Mouse (Mus musculus): ENCODE results near the gene 1700001C19Rik. TPM values are rescaled to one million over a fixed set of nuclear protein-coding genes. Genes with fewer than 3 reads are reported as not detected.

The 1700001C19Rik gene
- polyA plus RNA-seq, 1 experiment from 2014 or later = not detected

DNA sequence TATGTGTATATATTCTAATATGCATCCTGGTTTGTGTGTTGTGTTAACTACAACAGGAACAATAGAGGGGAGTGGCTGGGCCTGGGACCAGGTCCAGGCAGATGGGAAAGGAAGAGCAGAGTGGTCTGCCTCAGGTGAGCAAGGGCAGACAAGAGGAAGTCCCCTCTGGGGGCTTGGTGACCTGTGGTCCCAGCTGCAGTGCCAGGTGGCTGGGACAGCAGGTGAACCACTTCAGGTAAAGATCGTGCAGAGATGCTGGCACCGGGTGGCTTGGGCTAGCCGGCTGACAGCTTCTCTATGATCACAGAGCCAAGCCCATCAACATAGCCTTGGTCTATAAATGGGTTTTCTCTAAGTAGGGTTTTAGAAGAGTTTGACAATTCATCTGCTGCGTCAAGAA lies 32.9 kb upstream of the 1700001C19Rik start:
- WGBS = 90% methylated on average over 4 of the region's 4 CpGs
- peaks cover 49% of the 10 kb centered on the region for H3K4me1 ChIP-seq
- H3K27me3 ChIP-seq (replicated peaks; ENCODE audit: low read depth, poor library complexity, severe bottlenecking) = peaks cover 66% of the 10 kb centered on the region
- no peaks in the 10 kb centered on the region; the same call in 1 of the 2 replicates for H3K36me3 ChIP-seq (replicated peaks)
- H3K9me3 ChIP-seq = no peaks in the 10 kb centered on the region
- no peak for DNase-seq (ENCODE audit: low spot score)
- H3K4me3 ChIP-seq = no peak overlapping the region
- H3K27ac ChIP-seq (replicated peaks) = no peak overlapping the region

DNA sequence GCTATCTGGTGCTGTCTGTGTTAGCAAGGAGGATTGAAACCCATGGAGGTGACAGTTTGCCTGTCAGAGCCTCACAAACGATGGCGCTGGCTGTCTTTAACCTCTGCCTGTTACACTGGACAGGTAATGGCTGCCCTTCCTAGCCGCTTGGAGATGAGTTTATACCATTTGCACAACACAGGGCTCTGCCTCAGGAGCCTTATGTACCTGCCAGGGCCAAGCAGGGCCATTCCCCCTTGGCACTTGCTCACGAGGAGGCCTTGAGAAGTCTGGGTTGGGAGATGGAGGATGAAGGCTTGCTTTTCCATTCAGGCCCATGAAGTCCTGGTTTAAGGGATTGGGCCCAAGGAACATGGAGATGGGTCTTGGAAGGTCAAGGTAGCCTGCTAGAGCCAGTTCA lies 32.5 kb upstream of the 1700001C19Rik start:
- Histone ChIP-seq H3K27me3 (replicated peaks; ENCODE audit: low read depth, poor library complexity, severe bottlenecking) (peaks cover 71% of the 10 kb centered on the region), H3K4me1 (peaks cover 54% of the 10 kb centered on the region)
- 80% methylated on average over 4 of the region's 4 CpGs for WGBS

DNA sequence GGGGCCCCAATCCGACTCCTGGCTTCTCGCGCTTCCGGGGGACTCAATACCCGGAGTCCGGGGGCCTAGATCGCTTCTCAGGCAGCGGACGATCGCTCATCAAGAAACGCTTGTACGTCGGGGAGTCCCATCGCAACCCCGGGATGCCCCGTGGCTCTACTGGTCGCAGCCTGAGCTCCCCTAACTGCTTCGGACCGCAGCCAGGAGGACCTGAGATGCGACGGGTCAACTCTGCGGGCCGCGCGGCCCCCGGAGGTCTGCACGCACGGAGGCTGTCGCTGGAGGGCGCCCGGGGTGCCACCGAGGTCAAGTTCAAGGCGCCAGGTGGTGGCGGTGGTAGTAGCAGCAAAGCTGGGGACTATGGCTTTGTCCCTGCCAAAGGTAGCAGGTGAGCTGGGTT lies 31.3 kb upstream of the 1700001C19Rik start:
- Histone ChIP-seq H3K4me3 (peak overlapping the region; percentile 49), H3K9me3 (no peaks in the 10 kb centered on the region), H3K27me3 (replicated peaks; ENCODE audit: low read depth, poor library complexity, severe bottlenecking) (peaks cover 83% of the 10 kb centered on the region), H3K36me3 (replicated peaks) (no peaks in the 10 kb centered on the region; the same call in 1 of the 2 replicates), H3K27ac (replicated peaks) (peak overlapping the region; percentile 54), H3K4me1 (peaks cover 61% of the 10 kb centered on the region)
- peak; percentile 51 for DNase-seq (ENCODE audit: low spot score)
- 9% methylated on average over 34 of the region's 34 CpGs for WGBS

More for the DNA sequence above, 32.5 kb upstream of the 1700001C19Rik start:
- H3K27ac ChIP-seq (replicated peaks) = no peak overlapping the region
- no peak overlapping the region for H3K4me3 ChIP-seq
- no peaks in the 10 kb centered on the region for H3K9me3 ChIP-seq
- H3K36me3 ChIP-seq (replicated peaks) = no peaks in the 10 kb centered on the region; the same call in 1 of the 2 replicates
- no peak for DNase-seq (ENCODE audit: low spot score)

DNA sequence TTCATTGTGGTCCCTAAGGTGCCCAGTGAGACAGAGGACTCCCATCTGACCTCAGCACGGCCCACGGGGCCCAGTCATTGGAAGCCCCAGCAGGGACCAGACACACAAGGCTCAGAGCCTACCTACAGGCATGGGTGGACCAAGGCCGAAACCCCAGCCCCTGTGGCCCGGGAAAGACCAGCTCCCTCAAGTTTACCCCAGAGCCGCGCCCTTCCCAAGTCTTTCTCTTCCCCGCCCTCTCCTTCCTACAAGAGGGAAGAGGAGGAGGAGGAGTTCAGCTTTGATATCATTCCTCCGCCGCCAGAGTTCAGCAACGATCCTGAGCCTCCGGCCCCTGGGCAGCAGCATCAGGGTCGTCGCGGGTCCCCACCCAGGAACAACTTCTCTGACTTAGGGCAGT lies 30.9 kb upstream of the 1700001C19Rik start:
- H3K36me3 ChIP-seq (replicated peaks) = no peaks in the 10 kb centered on the region; the same call in 1 of the 2 replicates
- H3K27ac ChIP-seq (replicated peaks) = peak overlapping the region; percentile 54
- H3K4me3 ChIP-seq = peak overlapping the region; percentile 49
- no peaks in the 10 kb centered on the region for H3K9me3 ChIP-seq
- no peak for DNase-seq (ENCODE audit: low spot score)
- peaks cover 81% of the 10 kb centered on the region for H3K27me3 ChIP-seq (replicated peaks; ENCODE audit: low read depth, poor library complexity, severe bottlenecking)
- 15% methylated on average over 14 of the region's 14 CpGs for WGBS
- peaks cover 57% of the 10 kb centered on the region for H3K4me1 ChIP-seq

DNA sequence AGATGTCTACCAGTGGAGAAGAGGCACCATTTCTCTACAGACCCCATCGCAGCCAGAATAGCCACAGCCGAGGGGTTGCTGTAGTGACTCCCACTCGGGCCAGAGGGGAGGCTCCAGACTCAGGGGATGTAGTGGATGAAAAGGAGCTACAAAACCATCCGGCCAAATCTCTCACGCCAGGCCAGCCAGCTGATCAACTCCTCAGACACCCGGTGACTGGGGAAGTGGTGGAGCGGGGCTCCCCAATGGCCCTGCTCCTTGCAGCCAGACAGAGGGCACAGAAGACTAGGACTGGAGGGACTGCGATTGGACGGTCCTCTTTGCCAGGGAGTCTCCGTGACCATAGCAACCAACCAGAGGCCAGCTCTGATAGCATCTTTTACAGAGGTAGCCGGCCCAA lies 30.5 kb upstream of the 1700001C19Rik start:
- H3K9me3 ChIP-seq = no peaks in the 10 kb centered on the region
- H3K4me3 ChIP-seq = peak overlapping the region; percentile 49; the same call in 1 of the 2 replicates
- no peak overlapping the region for H3K27ac ChIP-seq (replicated peaks)
- DNase-seq (ENCODE audit: low spot score) = no peak
- 57% methylated on average over 11 of the region's 11 CpGs for WGBS
- no peaks in the 10 kb centered on the region; the same call in 1 of the 2 replicates for H3K36me3 ChIP-seq (replicated peaks)
- peaks cover 80% of the 10 kb centered on the region for H3K27me3 ChIP-seq (replicated peaks; ENCODE audit: low read depth, poor library complexity, severe bottlenecking)
- peaks cover 59% of the 10 kb centered on the region for H3K4me1 ChIP-seq

DNA sequence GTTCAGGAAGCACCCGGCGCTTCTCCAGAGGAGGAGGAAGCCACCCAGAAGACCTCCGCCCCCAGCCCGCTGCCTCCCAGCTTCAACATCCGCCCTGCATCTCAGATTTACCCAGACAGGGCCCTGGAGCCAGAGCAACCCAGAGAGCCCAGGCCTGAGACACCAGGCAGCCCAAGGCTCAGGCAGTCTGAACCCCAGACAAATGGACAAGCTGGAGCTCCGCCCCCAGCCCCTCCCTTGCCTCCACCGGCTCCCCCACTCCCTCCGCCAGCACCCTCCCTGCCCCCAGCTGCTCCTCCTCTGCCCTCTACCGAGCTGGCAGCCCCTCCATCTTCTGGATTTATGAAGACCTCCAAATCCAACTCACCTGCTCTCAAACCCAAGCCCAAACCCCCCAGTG lies 29.1 kb upstream of the 1700001C19Rik start:
- Histone ChIP-seq H3K36me3 (replicated peaks) (no peaks in the 10 kb centered on the region; the same call in 1 of the 2 replicates), H3K27ac (replicated peaks) (no peak overlapping the region), H3K4me3 (peak overlapping the region; percentile 8; the same call in 1 of the 2 replicates), H3K4me1 (peaks cover 63% of the 10 kb centered on the region), H3K9me3 (no peaks in the 10 kb centered on the region), H3K27me3 (replicated peaks; ENCODE audit: low read depth, poor library complexity, severe bottlenecking) (peaks cover 90% of the 10 kb centered on the region)
- no peak for DNase-seq (ENCODE audit: low spot score)
- WGBS = 29% methylated on average over 9 of the region's 9 CpGs

DNA sequence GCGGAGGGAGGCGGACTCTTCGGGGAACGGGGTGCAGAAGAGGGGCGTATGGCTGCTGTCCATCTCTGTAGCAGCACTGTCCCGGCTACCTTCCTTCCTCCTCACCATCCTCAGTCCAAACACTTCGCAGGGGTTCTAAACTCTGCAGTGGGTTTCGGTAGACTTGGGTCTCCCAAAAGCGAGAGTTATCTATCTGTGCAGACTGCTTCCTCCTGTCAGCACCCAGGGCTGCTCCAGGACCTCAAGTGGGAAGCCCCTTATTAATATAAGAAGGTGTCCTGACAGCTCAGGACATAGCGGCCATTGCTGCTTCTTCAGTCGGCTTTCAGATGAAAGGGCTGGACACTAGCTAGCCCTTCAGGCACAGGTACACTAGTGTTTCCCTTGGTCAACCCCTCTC lies 27.8 kb upstream of the 1700001C19Rik start:
- Histone ChIP-seq H3K27ac (replicated peaks) (no peak overlapping the region), H3K4me1 (peaks cover 63% of the 10 kb centered on the region), H3K4me3 (no peak overlapping the region), H3K9me3 (no peaks in the 10 kb centered on the region), H3K36me3 (replicated peaks) (no peaks in the 10 kb centered on the region; the same call in 1 of the 2 replicates), H3K27me3 (replicated peaks; ENCODE audit: low read depth, poor library complexity, severe bottlenecking) (peaks cover 91% of the 10 kb centered on the region)
- WGBS = 80% methylated on average over 11 of the region's 11 CpGs
- no peak for DNase-seq (ENCODE audit: low spot score)

DNA sequence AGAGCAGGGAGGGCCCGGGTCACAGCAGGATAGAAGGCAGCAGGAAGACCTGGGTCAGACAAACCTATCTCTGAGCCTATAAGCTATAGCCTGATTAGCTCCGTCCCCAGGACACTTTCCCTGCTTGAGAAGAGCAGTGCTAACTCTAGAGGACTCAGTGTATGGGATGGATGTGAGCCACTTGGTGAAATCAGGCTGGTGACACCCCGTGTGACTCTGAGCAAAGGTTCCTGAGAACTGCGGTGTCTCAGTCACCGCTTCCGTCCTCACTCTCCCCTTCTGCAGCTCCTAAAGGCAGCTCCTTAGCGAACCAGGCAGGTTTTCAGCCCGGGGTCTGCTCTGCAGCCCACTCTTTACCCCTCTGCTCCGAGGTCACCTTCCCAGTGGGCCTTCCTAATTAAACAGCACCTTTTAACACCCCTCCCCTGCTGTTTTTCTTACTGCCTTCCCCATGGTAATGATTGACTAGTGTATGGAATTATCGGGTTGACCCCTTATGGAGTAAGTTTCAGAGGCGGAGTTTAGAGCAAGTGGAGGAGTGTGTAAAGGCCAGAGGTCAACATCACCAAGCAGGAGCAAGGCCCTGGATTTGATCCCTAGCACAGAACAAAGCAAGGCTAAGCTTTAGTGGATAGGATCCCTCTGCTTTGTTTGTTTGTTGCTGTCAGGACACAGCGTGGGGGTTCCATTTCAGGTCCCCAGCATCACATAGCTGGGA lies 27.2 kb upstream of the 1700001C19Rik start:
- 54% methylated on average over 12 of the region's 12 CpGs for WGBS

DNA sequence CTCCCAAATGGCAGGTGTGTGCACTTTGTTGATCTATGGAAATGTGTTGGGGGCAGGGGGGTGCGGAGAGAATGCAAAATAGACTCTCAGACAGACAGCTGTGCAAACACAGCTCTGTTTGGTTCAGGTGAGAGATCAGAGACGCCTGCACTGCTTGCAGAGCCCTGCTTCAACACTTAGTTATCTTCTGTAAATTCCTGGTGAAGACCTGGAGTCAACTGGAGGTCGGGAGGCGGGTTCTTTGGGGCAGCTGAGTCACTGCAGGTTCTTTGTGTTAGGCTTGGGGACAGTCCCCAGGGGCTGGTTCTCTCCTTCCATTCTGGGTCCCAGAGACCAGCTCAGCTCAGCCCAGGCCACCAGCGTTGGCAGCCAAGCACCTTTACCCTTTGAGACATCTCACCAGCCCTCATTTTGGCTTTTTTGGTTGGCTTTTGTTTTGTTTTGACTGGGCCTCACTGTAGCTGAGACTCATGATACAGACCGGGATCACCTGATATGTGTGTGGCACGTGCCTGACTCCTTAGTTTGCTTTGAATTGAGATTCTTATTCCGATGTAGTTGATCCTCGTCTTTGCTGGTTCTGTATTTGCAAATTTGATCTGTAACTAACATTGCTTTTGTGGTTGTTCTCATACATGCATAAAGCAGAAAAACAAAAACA lies 25.7 kb upstream of the 1700001C19Rik start:
- H3K27me3 ChIP-seq (replicated peaks; ENCODE audit: low read depth, poor library complexity, severe bottlenecking) = peaks cover 73% of the 10 kb centered on the region
- H3K27ac ChIP-seq (replicated peaks) = no peak overlapping the region
- no peak overlapping the region for H3K4me3 ChIP-seq
- peaks cover 47% of the 10 kb centered on the region for H3K4me1 ChIP-seq
- H3K36me3 ChIP-seq (replicated peaks) = no peaks in the 10 kb centered on the region; the same call in 1 of the 2 replicates
- WGBS = 54% methylated on average over 9 of the region's 9 CpGs
- no peak for DNase-seq (ENCODE audit: low spot score)
- no peaks in the 10 kb centered on the region for H3K9me3 ChIP-seq

More for the DNA sequence above, 27.2 kb upstream of the 1700001C19Rik start:
- no peaks in the 10 kb centered on the region; the same call in 1 of the 2 replicates for H3K36me3 ChIP-seq (replicated peaks)
- H3K9me3 ChIP-seq = no peaks in the 10 kb centered on the region
- no peak for DNase-seq (ENCODE audit: low spot score)
- H3K4me1 ChIP-seq = peaks cover 60% of the 10 kb centered on the region
- H3K27ac ChIP-seq (replicated peaks) = no peak overlapping the region
- H3K27me3 ChIP-seq (replicated peaks; ENCODE audit: low read depth, poor library complexity, severe bottlenecking) = peaks cover 88% of the 10 kb centered on the region
- no peak overlapping the region for H3K4me3 ChIP-seq

DNA sequence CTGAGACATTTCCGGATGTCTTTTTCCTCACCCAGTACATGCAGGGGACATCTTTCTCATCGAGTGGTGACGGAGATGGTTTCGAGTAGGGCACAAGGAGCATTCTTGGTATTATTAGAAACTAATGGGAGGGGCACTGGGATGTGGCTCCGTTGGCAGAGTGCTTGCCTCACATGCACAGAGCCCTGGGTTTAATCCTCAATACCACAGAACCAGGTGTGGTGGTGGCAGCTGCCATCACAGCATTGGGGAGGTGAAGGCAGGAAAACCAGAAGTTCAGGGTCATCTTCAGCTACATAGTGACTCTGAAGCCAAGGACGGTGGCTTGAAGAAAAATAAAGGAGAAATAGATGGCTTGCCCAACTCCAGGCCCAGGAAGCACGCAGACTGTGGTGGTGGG lies 25.0 kb upstream of the 1700001C19Rik start:
- WGBS = 77% methylated on average over 7 of the region's 7 CpGs
- H3K27me3 ChIP-seq (replicated peaks; ENCODE audit: low read depth, poor library complexity, severe bottlenecking) = peaks cover 66% of the 10 kb centered on the region
- no peak overlapping the region for H3K4me3 ChIP-seq
- H3K9me3 ChIP-seq = no peaks in the 10 kb centered on the region
- H3K36me3 ChIP-seq (replicated peaks) = no peaks in the 10 kb centered on the region
- peaks cover 43% of the 10 kb centered on the region for H3K4me1 ChIP-seq
- H3K27ac ChIP-seq (replicated peaks) = no peak overlapping the region
- no peak for DNase-seq (ENCODE audit: low spot score)

DNA sequence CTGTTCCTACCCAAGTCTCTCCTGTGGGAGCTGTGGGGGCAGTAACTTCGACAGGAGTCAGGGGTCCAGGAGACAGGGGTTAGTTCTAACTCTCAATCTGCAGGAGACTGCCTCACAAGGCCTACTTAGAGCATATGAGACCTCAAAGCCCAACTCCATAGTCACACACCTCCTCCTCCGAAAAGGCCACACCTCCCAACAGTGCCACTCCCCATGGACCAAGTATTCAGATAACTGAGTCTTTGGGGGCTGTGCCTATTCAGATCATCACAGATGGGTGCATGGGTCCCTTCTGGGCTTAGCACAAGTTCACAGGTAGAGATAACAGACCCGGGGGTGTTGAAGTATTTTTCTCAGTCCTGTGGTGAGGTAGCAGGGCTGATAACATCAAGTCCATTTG lies 24.5 kb upstream of the 1700001C19Rik start:
- Histone ChIP-seq H3K36me3 (replicated peaks) (no peaks in the 10 kb centered on the region), H3K9me3 (no peaks in the 10 kb centered on the region), H3K27me3 (replicated peaks; ENCODE audit: low read depth, poor library complexity, severe bottlenecking) (peaks cover 61% of the 10 kb centered on the region), H3K27ac (replicated peaks) (no peak overlapping the region), H3K4me3 (no peak overlapping the region), H3K4me1 (peaks cover 42% of the 10 kb centered on the region)
- no peak for DNase-seq (ENCODE audit: low spot score)
- 80% methylated on average over 3 of the region's 3 CpGs for WGBS

DNA sequence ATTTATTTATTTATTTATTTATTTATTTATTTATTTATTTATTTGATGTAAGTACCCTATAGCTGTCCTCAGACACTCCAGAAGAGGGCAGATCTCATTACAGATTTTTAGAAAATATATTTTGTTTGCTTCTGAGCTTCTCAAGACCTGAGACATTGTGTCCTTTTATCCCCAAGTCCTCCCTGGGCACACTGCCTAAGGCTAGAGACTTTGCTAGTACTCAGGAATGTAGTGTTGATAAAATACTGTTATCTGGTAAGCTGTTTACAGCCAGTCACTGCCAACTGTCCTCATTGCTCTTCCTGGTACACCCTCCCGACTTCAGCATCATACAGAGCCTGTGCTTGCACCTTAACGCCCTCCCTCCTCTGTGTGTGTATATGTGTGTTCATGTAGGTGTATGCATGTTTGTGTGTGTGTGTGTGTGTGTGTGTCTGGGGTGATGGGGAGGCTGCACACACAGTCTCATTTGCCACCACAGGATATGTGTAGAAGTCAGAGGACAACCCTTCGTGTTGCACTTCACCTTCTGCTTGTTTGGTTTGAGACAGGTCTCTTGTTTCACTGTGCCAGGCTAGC lies 22.3 kb upstream of the 1700001C19Rik start:
- H3K4me3 ChIP-seq = no peak overlapping the region
- no peaks in the 10 kb centered on the region for H3K9me3 ChIP-seq
- 72% methylated on average over 3 of the region's 3 CpGs for WGBS
- H3K36me3 ChIP-seq (replicated peaks) = no peaks in the 10 kb centered on the region
- peaks cover 20% of the 10 kb centered on the region for H3K4me1 ChIP-seq
- no peak overlapping the region for H3K27ac ChIP-seq (replicated peaks)
- no peak for DNase-seq (ENCODE audit: low spot score)
- peaks cover 39% of the 10 kb centered on the region for H3K27me3 ChIP-seq (replicated peaks; ENCODE audit: low read depth, poor library complexity, severe bottlenecking)
